Mouse (Mus musculus) MEL (cell line): ENCODE results near the gene Wrap73. TPM values are rescaled to one million over a fixed set of nuclear protein-coding genes. Genes with fewer than 3 reads are reported as not detected.

Source experiments
- DNase-seq: peaks from one replicate; pipeline ENCODE4 v3.0.0; 2011; ENCODE audit warnings: low read depth, low spot score
- H3K27ac ChIP-seq: 2 replicates; pipeline ENCODE4 v1.5.1; 2012; ENCODE audit warnings: low read depth, mild to moderate bottlenecking, control low read depth, low read length, moderate library complexity; ENCODE audit not compliant: control insufficient read depth
- H3K27me3 ChIP-seq, 2 experiments: fragments of 150-350 bp in 1 of 2; sonication (generic) in 1 of 2; 2 replicates each; pipeline ENCODE4 v1.6.1; 2012; ENCODE audit warnings: low read length in 2 of 2, mild to moderate bottlenecking in 2 of 2, improper control_type of control experiment in 1 of 2, moderate library complexity in 1 of 2; ENCODE audit not compliant: insufficient read depth in 2 of 2, control insufficient read depth in 1 of 2
- H3K36me3 ChIP-seq, 2 experiments: 2 replicates each; pipeline ENCODE4 v1.6.1; 2012 to 2014; ENCODE audit warnings: low read length in 2 of 2, improper control_type of control experiment in 1 of 2, inconsistent platforms in 1 of 2, mild to moderate bottlenecking in 1 of 2; ENCODE audit not compliant: insufficient read depth in 2 of 2, control insufficient read depth in 1 of 2
- H3K4me1 ChIP-seq, 2 experiments: fragments of 150-350 bp in 1 of 2; sonication (generic) in 1 of 2; 2 replicates each; pipeline ENCODE4 v1.6.1; 2012; ENCODE audit warnings: low read length in 2 of 2, improper control_type of control experiment in 1 of 2, mild to moderate bottlenecking in 1 of 2; ENCODE audit not compliant: insufficient read depth in 2 of 2, control insufficient read depth in 1 of 2
- H3K4me3 ChIP-seq, 2 experiments: fragments of 150-350 bp in 1 of 2; sonication (generic) in 1 of 2; 2 replicates each; pipeline ENCODE4 v1.5.1; 2012; ENCODE audit warnings: low read depth in 2 of 2, low read length in 2 of 2, mild to moderate bottlenecking in 2 of 2, moderate library complexity in 2 of 2, control low read depth in 1 of 2, improper control_type of control experiment in 1 of 2; ENCODE audit not compliant: control insufficient read depth in 1 of 2, insufficient read depth in 1 of 2
- H3K79me2 ChIP-seq: 2 replicates; pipeline ENCODE4 v1.6.1; 2012; ENCODE audit warnings: mild to moderate bottlenecking, low read length, moderate library complexity; ENCODE audit not compliant: control insufficient read depth, poor library complexity, insufficient read depth
- H3K9ac ChIP-seq: 2 replicates; pipeline ENCODE4 v1.6.1; 2012; ENCODE audit warnings: low read depth, mild to moderate bottlenecking, control low read depth, low read length, moderate library complexity; ENCODE audit not compliant: control insufficient read depth, poor library complexity, severe bottlenecking
- H3K9me3 ChIP-seq: fragments of 150-350 bp; sonication (generic); replicated peaks from 2 replicates; pipeline ENCODE4 v1.6.1; 2012; ENCODE audit warnings: mild to moderate bottlenecking, low read length, improper control_type of control experiment, moderate library complexity; ENCODE audit not compliant: insufficient read depth
- BHLHE40 ChIP-seq: IDR thresholded peaks from 2 replicates; pipeline ENCODE4 v1.6.1; 2012; ENCODE audit warnings: low read depth, mild to moderate bottlenecking, inconsistent platforms, low read length, improper control_type of control experiment, borderline replicate concordance
- CHD2 ChIP-seq: IDR thresholded peaks from 2 replicates; pipeline ENCODE4 v1.6.1; 2011; ENCODE audit warnings: low read length, improper control_type of control experiment
- CTCF ChIP-seq, 3 experiments: IDR thresholded peaks in 2 of 3; conservative IDR thresholded peaks in 1 of 3; 2 replicates each; pipeline ENCODE4 v1.5.1; 2011 to 2012; ENCODE audit warnings: low read length in 3 of 3, low read depth in 2 of 3, mild to moderate bottlenecking in 2 of 3, improper control_type of control experiment in 1 of 3, inconsistent platforms in 1 of 3, mixed read lengths in 1 of 3, moderate library complexity in 1 of 3; ENCODE audit not compliant: control insufficient read depth in 1 of 3, insufficient read depth in 1 of 3, poor library complexity in 1 of 3, severe bottlenecking in 1 of 3
- EP300 ChIP-seq, 2 experiments: IDR thresholded peaks; 2 replicates each; pipeline ENCODE4 v1.6.1; 2011; ENCODE audit warnings: improper control_type of control experiment in 2 of 2, low read length in 2 of 2, low read depth in 1 of 2, mild to moderate bottlenecking in 1 of 2
- ETS1 ChIP-seq: IDR thresholded peaks from 2 replicates; pipeline ENCODE4 v1.6.1; 2012; ENCODE audit warnings: low read depth, mild to moderate bottlenecking, inconsistent platforms, low read length, improper control_type of control experiment, moderate library complexity
- GABPA ChIP-seq: IDR thresholded peaks from 2 replicates; pipeline ENCODE4 v1.6.1; 2012; ENCODE audit warnings: low read depth, mild to moderate bottlenecking, inconsistent platforms, low read length, improper control_type of control experiment, moderate library complexity
- GATA1 ChIP-seq: IDR thresholded peaks from 2 replicates; pipeline ENCODE4 v1.6.1; 2011; ENCODE audit warnings: low read depth, low read length, improper control_type of control experiment
- MAFK ChIP-seq: IDR thresholded peaks from 2 replicates; pipeline ENCODE4 v1.6.1; 2011; ENCODE audit warnings: low read depth, mild to moderate bottlenecking, low read length, improper control_type of control experiment, borderline replicate concordance
- MAX ChIP-seq: IDR thresholded peaks from 2 replicates; pipeline ENCODE4 v1.6.1; 2011; ENCODE audit warnings: low read length, improper control_type of control experiment
- MAZ ChIP-seq: IDR thresholded peaks from 2 replicates; pipeline ENCODE4 v1.6.1; 2012; ENCODE audit warnings: low read depth, mild to moderate bottlenecking, inconsistent platforms, low read length, improper control_type of control experiment
- MYC ChIP-seq: IDR thresholded peaks from 2 replicates; pipeline ENCODE4 v1.6.1; 2011; ENCODE audit warnings: low read depth, mild to moderate bottlenecking, low read length, improper control_type of control experiment, moderate library complexity
- POLR2AphosphoS5 ChIP-seq: IDR thresholded peaks from 2 replicates; pipeline ENCODE4 v1.6.1; 2012; ENCODE audit warnings: low read depth, borderline replicate concordance, mild to moderate bottlenecking, inconsistent platforms, low read length, moderate library complexity, mixed read lengths
- RAD21 ChIP-seq: IDR thresholded peaks from 2 replicates; pipeline ENCODE4 v1.6.1; 2011; ENCODE audit warnings: mild to moderate bottlenecking, low read depth, low read length, improper control_type of control experiment
- RCOR1 ChIP-seq: IDR thresholded peaks from 2 replicates; pipeline ENCODE4 v1.6.1; 2012; ENCODE audit warnings: low read depth, mild to moderate bottlenecking, inconsistent platforms, low read length, improper control_type of control experiment
- SIN3A ChIP-seq: IDR thresholded peaks from 2 replicates; pipeline ENCODE4 v1.6.1; 2012; ENCODE audit warnings: low read length, improper control_type of control experiment, inconsistent platforms
- TAL1 ChIP-seq: IDR thresholded peaks from 2 replicates; pipeline ENCODE4 v1.6.1; 2012; ENCODE audit warnings: mild to moderate bottlenecking, inconsistent platforms, low read length, moderate library complexity, mixed read lengths
- UBTF ChIP-seq: IDR thresholded peaks from 2 replicates; pipeline ENCODE4 v1.6.1; 2012; ENCODE audit warnings: low read depth, mild to moderate bottlenecking, inconsistent platforms, low read length, improper control_type of control experiment, moderate library complexity, borderline replicate concordance; ENCODE audit not compliant: insufficient read depth
- USF1 ChIP-seq: IDR thresholded peaks from 2 replicates; pipeline ENCODE4 v1.6.1; 2014; ENCODE audit warnings: low read depth, mild to moderate bottlenecking, inconsistent platforms, low read length, improper control_type of control experiment, moderate library complexity
- USF2 ChIP-seq, 2 experiments: IDR thresholded peaks; 2 replicates each; pipeline ENCODE4 v1.6.1; 2011 to 2012; ENCODE audit warnings: improper control_type of control experiment in 2 of 2, low read length in 2 of 2, borderline replicate concordance in 1 of 2, inconsistent platforms in 1 of 2, low read depth in 1 of 2, mild to moderate bottlenecking in 1 of 2; ENCODE audit not compliant: insufficient read depth in 1 of 2
- ZC3H11A ChIP-seq: IDR thresholded peaks from 2 replicates; pipeline ENCODE4 v1.6.1; 2012; ENCODE audit warnings: low read depth, mild to moderate bottlenecking, inconsistent platforms, low read length, improper control_type of control experiment
- ZKSCAN1 ChIP-seq: IDR thresholded peaks from 2 replicates; pipeline ENCODE4 v1.6.1; 2012; ENCODE audit warnings: low read depth, mild to moderate bottlenecking, inconsistent platforms, low read length, improper control_type of control experiment, moderate library complexity
- ZNF384 ChIP-seq: IDR thresholded peaks from 2 replicates; pipeline ENCODE4 v1.6.1; 2012; ENCODE audit warnings: low read depth, mild to moderate bottlenecking, inconsistent platforms, low read length, improper control_type of control experiment
- polyA plus RNA-seq, 2 experiments: library from polyadenylated mRNA; stranded (reverse) in 1 of 2; unstranded in 1 of 2; fragments of >175 nt in 1 of 2; fragments of >200 nt in 1 of 2; gene quantifications; 2 replicates each; pipeline versions ENCODE4 v1.2.1 to v1.2.4; 2012; ENCODE audit warnings: low replicate concordance in 2 of 2, low read depth in 1 of 2; ENCODE audit not compliant: insufficient read length in 2 of 2, insufficient read depth in 1 of 2, missing spikeins in 1 of 2
- total RNA-seq: library from RNA; depleted of rRNA; stranded (reverse); fragments of 300-350 nt; gene quantifications from 2 replicates; pipeline ENCODE4 v1.2.3, GENCODE M21; 2012

Wrap73 gene
- total and polyA plus RNA-seq, 3 experiments: 41.7 to 49.7 TPM; not detected in 1

DNA sequence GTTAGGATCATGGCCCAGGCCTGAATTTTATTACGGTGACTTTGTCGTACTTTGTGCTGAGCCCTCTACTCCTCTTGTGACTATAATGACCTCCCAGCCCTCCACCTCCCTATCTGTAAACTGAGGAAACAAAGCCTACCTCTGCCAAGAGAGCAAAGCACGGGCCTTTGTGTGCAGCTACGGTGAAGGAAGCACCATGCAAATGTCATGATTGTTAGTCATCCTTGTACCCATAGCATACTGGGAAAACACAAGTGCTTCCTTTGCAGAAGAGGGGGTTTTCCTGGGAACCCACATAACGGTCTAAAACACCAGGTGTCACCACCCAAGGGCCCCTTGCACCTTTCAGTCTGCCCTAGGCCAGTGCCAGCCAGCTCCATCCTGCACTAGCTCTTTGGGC lies 17.0 kb upstream of the Wrap73 start:
- Histone ChIP-seq H3K4me3 (no peak overlapping the region), H3K79me2 (no peaks in the 10 kb centered on the region), H3K36me3 (no peaks in the 10 kb centered on the region), H3K27me3 (no peaks in the 10 kb centered on the region), H3K4me1 (no peaks in the 10 kb centered on the region), H3K27ac (no peak overlapping the region), H3K9ac (no peak overlapping the region), H3K9me3 (no peaks in the 10 kb centered on the region)
- TF ChIP-seq GABPA (no peak), USF2 (IDR thresholded peaks at IDR 0.05; ENCODE audit: borderline replicate concordance in 1 of 2, insufficient read depth in 1 of 2, low read depth in 1 of 2, low read length in 2 of 2) (no peak), ZNF384 (no peak), ZC3H11A (no peak), MAX (no peak), BHLHE40 (no peak), ZKSCAN1 (no peak), UBTF (no peak), MAFK (no peak), CTCF (IDR thresholded peaks at IDR 0.05 in 2 of 3, conservative IDR thresholded peaks at IDR 0.05 in 1 of 3; ENCODE audit: control insufficient read depth in 1 of 3, insufficient read depth in 1 of 3, low read depth in 2 of 3, low read length in 3 of 3, poor library complexity in 1 of 3, severe bottlenecking in 1 of 3) (no peak), CHD2 (no peak), MAZ (no peak), SIN3A (no peak), USF1 (no peak), ETS1 (no peak), GATA1 (no peak), RAD21 (no peak), MYC (no peak), RCOR1 (no peak), EP300 (IDR thresholded peaks at IDR 0.05; ENCODE audit: low read depth in 1 of 2, low read length in 2 of 2) (no peak)
- DNase-seq: no peak

DNA sequence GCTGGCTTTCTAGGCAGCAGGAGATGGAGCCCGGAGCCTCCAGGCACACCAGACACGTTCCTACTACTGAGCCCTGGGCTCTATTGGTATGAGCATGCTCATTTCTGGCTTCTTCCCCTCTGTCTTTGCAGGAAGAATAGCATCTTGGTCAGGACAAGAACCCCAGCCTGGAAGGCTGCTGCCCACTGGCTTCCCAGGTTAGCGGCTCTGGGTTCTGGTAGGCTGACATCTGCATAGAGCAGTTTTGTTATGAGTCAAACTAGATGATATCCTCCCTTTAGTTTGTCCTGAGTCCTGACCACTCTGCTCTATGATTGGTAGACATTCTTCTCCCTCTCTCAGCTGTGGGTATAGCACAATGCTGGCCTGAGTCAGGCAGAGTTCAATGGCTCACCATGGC lies 14.9 kb upstream of the Wrap73 start:
- H3K9ac ChIP-seq: no peak overlapping the region
- TF ChIP-seq TAL1 (no peak), POLR2AphosphoS5 (no peak)
- TF ChIP-seq, all 39 proteins: peak for 0
- H3K4me3 ChIP-seq: no peak overlapping the region
- H3K79me2 ChIP-seq: no peaks in the 10 kb centered on the region
- H3K27ac ChIP-seq: no peak overlapping the region
- no peaks in the 10 kb centered on the region for H3K4me1 ChIP-seq
- H3K27me3 ChIP-seq: no peaks in the 10 kb centered on the region
- no peak for DNase-seq
- H3K9me3 ChIP-seq: no peaks in the 10 kb centered on the region
- H3K36me3 ChIP-seq: no peaks in the 10 kb centered on the region
